Mouse (Mus musculus) liver, embryonic 14.5 days (tissue): ENCODE results near the gene Nrxn2.

ENCODE experiments used
- CTCF ChIP-seq: IDR thresholded peaks from 2 replicates; pipeline ENCODE4 v1.5.1; 2016; ENCODE audit warnings: antibody characterized with exemption, low read depth, control low read depth
- EP300 ChIP-seq: IDR thresholded peaks from 2 replicates; pipeline ENCODE4 v1.6.1; 2016; ENCODE audit warnings: antibody characterized with exemption, low read depth

GRCm38 (mm10) chr19:6536696-6537095 is 118.2 kb downstream of the Nrxn2 start:
- no peak for TF ChIP-seq CTCF
- TF ChIP-seq EP300, result no peak
